Mouse (Mus musculus): ENCODE results near the gene Tbx19. TPM values are rescaled to one million over a fixed set of nuclear protein-coding genes. Genes with fewer than 3 reads are reported as not detected.

The Tbx19 gene
- not detected for total RNA-seq (2021)

DNA sequence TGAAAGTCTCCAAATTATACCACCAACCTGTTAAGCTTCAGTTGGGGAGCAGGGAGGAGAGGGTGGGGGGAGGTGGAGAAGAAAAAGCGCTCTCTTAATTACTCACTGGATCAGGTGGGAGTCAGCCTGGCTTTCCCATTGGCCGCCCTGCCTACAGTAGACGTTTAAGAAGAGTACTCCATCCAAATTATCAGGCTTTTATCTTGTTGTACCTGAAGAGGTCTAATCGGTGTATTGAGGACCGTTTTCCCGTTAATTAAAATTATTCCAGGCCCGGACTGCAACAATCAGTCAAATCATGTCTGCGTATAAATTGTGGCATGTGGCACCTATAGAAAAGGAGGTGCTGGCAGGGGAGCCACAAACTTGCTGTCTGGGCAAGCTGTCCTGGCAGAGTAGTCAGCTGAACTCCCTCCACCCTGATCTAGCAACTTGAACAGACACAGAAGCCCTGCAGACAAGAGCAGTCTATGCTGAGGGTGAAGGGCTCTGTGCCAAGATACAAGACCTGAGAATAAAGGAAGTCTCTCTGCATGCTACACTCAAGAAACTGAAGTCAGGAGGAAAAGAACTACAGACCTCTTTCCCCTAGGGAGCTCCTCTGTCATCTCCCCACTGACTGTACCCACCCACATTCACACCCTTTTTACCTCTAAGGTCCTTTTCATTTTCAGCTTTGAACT is at the start of gene Tbx19:
TSS of gene Tbx19 (minus strand) at position 51 of the 683 bp plus-strand sequence.
- no peak for DNase-seq (ENCODE audit: extremely low spot score in 1 of 2, low spot score in 1 of 2)

DNA sequence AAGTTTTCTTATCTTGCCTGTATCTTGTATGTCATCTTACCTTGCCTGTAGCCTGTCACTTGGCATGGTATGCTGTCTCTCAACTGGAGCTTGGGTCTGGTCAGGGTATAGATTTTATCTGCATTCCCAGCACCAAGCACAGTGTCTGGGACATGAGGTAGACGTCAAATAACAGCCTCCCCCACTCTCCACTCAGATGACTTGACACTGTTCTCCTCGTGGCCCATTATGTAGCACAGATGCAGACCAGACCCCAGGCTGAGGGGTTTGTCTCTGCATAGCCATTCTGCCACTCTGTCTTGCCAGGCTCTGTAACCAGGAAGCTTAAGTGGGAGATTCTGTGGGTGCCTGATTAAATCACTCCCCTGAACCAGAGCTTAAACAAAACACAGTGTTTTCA is 45.0 kb upstream of the Tbx19 start:
- DNase-seq (ENCODE audit: extremely low spot score in 1 of 2, low spot score in 1 of 2) = no peak

DNA sequence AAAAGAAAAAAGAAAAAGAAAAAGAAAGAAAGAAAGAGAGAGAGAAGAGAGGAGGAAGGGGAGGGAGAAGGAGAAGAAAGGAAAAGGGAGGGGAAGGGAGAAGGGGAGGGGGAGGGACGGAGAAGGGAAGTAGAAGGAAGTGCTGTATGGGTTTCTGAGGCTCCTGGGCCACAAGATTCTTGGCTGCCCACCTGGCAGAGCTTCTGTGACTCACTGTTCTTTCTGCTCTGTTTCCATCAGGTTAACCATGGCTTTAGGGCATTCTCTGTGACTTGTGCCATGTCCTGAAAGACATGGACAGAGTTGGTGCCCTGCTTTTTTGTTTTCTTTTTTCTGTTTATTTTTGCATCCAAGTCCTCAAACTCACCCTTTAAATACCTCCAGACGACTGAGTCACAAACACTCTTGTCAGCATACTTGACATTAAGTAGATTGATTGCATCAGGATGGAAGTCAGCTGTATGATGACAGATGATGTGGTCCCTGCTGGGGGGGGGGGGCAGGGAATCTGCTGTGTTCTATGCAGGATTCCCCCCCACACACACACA is 43.0 kb upstream of the Tbx19 start:
- no peak for DNase-seq (ENCODE audit: extremely low spot score in 1 of 2, low spot score in 1 of 2)

DNA sequence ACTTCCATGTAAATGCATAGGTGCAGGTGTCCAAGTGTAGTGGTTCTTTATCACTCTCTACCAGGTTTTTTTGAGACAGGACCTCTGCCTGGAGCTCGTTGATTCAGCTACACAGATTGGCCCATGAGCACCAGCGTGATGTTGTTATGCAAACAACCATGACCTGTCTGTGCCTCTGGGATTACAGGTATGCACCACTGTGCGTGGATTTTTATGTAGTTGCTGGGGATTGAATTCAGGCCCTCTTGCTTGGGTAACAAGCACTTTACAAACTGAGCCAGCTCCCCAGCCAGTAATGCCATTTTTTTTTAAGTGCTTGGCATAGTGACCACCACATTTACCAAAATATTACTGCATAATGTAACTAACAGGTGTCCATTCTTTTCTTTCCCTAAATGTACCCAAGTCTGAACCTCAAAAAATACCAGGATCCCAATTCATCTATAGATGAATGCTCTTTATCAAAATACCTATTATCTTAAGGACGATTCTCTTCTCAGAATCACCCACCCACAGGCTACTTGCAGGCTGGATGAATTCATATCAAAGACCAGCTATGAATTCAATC is 41.0 kb upstream of the Tbx19 start:
- no peak for DNase-seq (ENCODE audit: extremely low spot score in 1 of 2, low spot score in 1 of 2)

DNA sequence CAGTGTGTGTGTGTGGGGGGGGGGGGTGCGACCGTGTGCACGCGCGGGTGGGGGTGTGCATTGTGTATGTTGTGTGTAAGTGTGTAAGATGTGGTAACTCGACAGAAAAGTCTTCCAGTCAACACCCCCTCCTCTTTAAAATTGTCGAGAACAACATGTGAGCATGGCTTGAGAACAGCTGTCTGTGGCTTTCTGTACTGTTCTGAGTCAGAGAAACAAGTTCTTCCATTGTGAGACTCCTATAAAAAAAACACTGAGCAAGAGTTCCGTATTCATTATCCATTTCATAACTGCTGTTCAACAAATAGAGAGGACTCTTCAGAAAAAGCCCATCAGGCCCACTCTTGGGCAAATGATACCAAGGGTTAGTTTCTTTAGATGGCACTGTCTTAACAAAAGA is 40.2 kb upstream of the Tbx19 start:
- no peak for DNase-seq (ENCODE audit: extremely low spot score in 1 of 2, low spot score in 1 of 2)

DNA sequence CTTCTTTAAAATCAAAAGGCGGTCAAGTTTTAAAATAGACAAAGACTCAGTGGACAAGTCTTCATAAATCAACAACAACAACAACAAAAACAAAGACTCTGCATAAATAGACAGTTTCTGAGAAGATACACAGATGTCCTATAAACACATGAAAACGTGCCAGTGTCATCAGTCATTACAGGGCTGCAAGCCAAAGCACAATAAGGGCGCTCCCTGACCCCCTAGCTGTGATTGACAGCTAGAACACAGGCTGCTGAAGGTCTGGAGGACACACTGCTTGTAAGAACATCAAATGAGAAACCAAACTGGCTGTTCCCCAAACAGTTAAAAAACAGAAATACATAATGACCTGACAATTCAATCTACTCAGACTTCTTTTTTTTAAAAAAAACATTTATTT is 39.1 kb upstream of the Tbx19 start:
- DNase-seq (ENCODE audit: extremely low spot score in 1 of 2, low spot score in 1 of 2) = no peak

DNA sequence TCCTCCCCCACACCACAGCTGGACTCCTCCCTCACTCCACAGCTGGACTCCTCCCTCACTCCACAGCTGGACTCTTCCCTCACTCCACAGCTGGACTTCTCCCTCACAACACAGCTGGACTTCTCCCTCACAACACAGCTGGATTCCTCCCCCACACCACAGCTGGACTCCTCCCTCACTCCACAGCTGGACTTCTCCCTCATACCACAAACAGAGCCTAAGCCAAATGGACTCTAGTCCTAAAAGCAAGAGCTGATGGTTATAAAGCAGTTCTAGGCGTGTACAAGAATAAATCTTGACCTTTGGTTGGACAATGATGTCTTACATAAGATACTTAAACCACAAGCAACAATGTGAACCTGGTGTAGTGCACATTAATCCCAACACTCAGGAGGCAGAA is 38.4 kb upstream of the Tbx19 start:
- DNase-seq (ENCODE audit: extremely low spot score in 1 of 2, low spot score in 1 of 2) = no peak

DNA sequence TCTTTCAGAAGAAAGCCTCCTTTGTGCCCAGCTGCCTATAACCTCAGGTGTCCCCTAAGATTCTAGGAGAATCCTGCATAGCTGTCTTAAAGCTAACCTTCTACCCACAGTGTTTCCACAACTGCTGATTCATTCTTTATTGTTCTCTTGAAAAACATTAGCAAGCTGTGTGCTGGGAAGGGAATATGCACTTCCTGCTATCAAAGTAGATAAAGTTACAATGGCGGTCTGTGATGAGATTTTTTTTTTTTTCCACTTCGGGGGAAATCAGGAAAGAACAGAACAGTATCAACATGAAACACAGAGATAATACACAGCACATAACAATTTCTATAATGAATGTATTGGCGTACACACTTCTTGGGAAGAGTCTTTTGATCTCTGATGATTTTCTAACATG is 37.3 kb upstream of the Tbx19 start:
- DNase-seq (ENCODE audit: extremely low spot score in 1 of 2, low spot score in 1 of 2) = no peak

DNA sequence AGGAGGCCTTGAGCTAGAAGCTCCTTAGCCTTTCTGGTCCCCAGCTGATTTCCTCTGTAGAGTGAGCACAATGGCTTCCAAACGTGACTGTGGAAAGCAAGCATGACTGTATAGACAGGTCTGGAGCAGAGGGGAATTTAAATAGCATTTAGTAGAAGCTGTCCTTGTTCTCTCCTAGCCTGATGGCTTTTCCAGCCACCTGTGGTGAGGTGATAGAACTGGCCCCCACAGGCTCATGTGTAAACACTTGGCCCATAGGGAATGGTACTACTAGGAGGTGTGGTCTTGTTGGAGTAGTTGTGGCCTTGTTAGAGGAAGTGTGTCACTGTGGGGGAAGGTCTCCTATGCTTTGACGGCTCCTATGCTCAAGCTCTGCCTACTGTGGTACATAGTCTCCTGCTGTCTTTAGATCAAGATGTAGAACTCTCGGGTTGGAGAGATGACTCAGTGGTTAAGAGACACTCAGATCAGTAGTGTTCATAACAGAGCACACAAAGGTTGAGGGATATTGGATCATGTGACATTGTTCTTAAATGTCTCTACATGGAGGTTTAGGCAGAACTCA is 34.9 kb upstream of the Tbx19 start:
- DNase-seq (ENCODE audit: extremely low spot score in 1 of 2, low spot score in 1 of 2) = no peak

DNA sequence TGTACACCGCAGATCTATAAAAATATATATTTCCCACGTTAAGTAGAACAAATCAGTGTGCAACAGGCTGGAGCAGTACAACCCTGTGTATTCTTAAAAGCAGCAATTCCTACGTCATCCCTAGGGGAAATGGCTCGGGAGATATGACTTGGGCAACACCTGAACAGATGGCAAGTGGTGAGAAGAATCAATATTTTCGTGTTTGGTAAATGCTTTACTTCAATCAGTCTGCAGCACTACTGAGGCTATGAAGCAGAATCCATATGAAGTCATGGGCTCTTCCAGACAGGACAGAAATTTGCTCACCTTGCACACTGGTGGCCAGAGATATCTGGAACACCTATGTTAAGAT is 34.1 kb upstream of the Tbx19 start:
- DNase-seq (ENCODE audit: extremely low spot score in 1 of 2, low spot score in 1 of 2) = no peak

DNA sequence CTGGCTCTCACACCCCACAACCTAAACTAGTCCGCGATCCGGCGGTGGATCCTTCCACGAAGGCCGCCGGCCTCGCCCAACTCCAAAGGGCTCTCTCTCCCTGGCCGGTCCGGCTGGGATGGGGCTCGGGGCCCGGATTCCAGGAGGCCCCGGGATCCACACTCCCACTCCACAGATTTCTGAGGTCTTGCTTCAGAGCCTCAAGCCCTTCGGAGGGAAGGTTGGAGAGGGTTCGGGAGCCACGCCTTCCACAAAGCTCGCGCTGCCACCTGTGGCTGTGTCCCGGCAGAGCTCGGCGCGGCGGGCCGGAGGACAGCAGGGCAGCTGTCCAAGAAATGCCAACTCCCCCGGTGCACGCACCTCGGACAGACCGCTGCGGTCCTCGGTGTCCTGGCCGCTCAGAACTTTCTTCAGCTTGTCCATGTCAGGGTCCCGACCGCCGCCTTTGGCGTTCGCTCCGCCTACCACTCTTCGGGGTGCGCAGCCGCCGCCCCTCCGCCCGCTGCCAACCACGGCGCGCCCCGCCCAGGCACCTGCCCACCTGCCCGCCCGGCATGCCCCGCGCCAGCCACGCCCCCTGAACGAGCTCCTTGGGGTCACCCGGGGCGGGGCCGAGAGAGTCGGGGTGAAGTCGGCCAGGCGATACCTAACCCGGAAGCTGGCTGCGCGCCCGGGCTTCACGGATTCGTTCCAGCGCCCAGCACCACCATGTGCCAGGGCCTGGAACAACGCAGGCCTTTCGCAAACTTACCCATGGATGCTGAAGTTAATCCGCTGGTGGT is 33.5 kb upstream of the Tbx19 start, which contains the start of gene Sft2d2:
TSS of gene Sft2d2 (minus strand) at position 559 of the 782 bp plus-strand sequence.
- DNase-seq (ENCODE audit: extremely low spot score in 1 of 2, low spot score in 1 of 2) = peak; percentile 43 to 67

DNA sequence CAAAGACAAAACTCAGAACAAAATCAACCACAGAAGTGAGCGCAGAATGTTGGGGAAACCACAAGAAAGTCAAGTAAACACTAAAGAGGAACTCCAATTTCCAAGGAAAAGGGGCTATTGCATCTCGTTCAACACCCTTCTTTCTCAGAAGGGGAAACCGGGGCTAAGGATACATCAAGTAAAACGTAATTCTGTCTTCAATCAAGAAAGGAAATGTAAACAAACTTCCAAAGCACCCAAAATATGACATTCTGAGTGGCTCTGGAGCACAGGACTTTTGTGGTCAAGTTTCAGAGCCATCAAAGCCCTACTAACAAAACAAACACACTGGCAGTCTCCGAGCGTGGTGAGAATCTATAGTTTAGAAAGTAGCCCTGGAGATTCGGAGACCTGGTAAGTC is 32.9 kb upstream of the Tbx19 start:
- no peak for DNase-seq (ENCODE audit: extremely low spot score in 1 of 2, low spot score in 1 of 2)

DNA sequence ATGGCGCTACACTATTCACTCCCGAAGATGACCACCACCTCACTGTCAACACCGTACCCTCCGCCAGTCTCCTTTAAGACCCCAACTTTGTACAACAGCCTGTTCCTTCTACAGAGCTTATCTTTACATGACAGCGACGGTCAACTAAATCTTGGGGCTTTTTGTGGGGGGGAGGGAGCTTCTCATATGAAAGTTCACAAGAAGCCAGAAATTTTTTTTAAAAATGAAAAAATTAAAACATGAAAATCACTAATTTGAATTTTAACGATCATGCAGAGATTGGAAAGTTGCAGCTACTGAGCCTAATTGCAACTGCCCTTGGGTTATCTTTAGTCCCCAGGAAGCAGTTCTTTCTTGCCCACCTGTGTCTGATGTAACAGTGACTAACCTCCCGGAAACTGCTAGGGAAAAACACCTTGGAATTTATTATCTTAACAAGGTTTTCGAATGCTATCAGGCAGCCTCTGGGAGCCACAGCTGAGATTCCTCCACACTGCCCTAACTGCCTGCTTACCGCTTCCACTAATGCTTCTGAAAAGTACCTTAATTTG is 32.2 kb upstream of the Tbx19 start:
- no peak for DNase-seq (ENCODE audit: extremely low spot score in 1 of 2, low spot score in 1 of 2)

DNA sequence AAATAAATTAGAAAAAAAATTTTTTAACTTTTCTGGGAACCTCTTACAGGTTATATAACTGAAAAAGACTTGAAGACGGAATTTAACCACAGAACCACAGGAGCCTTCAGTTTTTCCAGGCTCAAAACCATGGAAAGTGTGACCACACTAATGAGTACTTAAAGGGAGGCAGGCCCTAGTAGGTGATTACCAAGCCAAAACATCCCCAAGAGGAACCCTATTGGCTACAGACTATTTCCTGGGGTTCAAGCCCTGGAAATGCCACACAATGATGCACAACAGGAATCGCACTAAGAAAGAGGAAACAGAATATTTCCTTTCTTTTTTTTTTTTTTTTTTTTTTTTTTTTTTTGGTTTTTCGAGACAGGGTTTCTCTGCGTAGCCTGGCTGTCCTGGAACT is 31.5 kb upstream of the Tbx19 start:
- DNase-seq (ENCODE audit: extremely low spot score in 1 of 2, low spot score in 1 of 2) = no peak

DNA sequence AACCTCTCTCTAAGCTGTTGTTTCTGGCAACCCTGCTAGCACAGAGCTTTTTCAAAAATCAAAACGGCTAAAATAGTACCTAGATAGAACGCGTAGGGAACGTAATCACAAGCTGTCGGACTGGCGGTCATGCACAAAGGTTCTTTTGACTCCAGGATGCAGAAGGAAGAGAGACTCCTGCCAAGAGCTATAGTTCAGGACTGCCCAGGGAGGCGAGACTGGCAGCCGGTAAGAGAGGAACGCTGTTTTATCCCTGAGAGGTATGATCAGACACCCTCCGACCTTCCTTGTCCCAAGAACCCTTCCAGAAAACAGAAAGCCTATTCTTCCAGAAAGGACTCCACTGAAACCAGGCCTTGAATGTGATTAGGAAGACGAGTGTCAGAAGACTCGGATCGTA is 31.0 kb upstream of the Tbx19 start:
- DNase-seq (ENCODE audit: extremely low spot score in 1 of 2, low spot score in 1 of 2) = no peak

DNA sequence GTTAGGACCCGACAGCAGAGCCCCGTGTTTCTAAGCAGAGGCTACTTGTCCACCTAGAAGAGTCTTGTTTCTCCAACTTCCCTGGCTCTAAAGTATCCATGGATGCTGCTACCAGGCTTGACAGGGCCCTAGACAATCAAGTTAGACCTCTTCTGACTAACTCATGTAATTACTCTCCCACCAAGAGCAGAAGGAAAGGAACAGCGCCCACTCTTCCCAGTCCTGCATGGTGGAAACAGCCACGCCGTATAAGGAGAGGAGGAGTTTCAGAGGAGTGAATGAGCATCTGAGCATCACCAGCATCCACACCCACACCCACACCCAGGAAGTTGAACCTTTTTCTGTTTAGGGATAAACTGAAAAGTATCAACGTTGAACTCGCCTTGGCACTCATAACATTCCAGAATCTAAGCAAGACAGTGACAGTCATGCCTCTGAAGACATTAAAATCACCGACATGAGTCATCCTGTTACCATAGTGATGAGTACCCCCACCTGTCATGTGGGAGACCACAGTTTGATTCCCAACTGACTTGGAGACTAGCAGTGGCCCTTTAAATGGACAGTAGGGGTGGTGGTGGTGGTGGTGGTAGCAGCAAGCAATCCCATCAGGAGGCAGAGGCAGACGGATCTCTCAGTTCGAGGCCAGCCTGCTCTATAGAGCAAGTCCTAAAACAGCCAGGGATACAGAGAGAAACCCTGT is 30.1 kb upstream of the Tbx19 start:
- no peak for DNase-seq (ENCODE audit: extremely low spot score in 1 of 2, low spot score in 1 of 2)

DNA sequence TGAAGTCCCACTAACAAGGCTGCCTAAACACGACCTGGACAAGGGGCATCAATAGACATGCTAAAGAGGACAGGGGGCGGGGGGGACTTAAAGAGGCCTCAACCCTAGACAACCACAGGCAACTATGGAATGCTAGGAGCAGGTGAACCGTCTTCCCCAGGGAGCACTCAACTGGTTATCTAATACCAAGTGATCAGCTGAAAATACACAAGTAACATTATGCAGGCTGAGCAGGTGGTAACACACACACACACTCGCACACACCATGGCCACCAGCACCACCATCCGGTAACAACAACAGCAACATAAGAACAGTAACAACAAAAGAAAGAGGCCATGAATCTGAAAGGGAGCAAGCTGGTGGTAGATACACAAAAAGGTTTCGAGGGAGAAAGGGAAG is 29.5 kb upstream of the Tbx19 start:
- DNase-seq (ENCODE audit: extremely low spot score in 1 of 2, low spot score in 1 of 2) = no peak

DNA sequence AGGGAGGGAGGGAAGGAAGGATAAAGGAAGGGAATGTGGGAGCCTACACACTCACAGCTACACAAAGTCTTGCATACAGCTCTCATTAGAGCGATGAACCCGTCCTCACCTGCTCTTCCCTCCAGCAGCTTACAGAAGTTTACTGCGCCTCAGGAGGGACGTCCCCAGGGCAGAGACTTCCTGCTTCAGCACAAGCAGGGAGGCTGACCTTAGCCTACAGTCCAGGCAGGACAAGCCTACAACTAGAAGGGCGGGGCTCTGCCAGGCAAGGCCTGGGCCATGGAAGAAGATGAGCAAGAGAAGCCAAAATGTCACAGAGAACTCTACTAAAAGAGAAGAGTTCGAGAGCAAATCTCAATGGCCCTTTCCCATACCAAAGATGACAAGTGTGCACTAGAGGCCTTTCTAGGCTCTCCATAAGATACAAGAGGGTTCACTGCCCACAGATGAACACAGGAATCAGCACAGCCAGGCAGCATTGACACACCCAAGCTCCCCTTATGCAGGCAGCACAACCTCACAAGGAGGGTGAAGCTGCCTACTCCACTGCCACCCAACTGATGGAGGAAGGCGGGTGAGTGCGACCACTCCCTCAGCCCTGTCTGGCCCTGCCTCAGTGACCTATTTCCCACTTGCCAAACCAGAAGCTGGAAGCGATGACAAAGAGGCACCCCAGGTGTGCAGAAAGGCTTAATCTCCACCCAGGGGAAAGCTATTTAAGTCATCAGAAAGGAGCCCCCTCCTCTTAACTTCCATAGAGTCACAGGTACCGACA is 28.4 kb upstream of the Tbx19 start:
- no peak for DNase-seq (ENCODE audit: extremely low spot score in 1 of 2, low spot score in 1 of 2)

DNA sequence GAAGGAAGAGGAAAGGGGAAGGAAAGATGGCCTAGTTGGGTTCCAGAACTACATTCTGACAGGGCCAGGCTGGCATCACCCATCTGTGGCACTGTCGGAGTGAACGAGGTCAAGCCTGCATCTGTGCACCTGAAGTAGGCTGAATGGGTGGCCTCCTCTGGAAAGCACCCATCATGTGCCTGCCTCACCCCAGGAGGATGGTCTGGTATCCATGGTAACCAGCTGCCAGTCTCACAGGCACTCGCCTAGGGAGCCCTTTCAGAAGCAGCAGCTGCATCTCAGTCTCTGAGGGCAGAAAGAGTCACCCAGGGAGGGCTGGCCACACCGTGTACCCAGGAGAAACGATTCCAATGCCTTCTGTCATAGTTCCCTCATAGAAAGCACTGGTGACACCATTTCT is 26.8 kb upstream of the Tbx19 start:
- no peak for DNase-seq (ENCODE audit: extremely low spot score in 1 of 2, low spot score in 1 of 2)

DNA sequence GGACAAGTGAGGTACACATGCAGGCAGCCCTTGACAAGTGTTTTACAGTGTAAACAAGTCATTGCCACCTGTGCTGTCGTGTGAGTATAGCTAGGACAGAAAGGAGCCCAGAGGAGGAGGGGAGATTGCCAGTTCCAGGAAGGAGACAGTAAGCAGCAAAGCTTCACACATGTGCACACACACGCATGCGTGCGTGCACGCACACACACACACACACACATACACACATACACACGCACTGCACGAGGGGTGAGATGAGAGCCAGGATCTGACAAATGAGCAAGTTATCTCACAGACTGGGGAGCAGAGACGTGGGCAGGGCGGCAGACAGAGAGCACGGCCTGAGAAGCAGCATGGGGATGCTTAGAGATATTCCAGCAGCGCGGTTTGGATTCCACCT is 25.9 kb upstream of the Tbx19 start:
- no peak for DNase-seq (ENCODE audit: extremely low spot score in 1 of 2, low spot score in 1 of 2)

Data from layer of hippocampus, postnatal 25 days (tissue).